Mouse (Mus musculus) layer of hippocampus, adult 6 months (tissue): ENCODE data around the gene Nkx6-1. TPM values are rescaled to one million over a fixed set of nuclear protein-coding genes. Genes with fewer than 3 reads are reported as not detected.

Source experiments
- long read RNA-seq, 2 experiments: library from polyadenylated mRNA; unstranded; transcript quantifications; one replicate each; pipeline ENCODE4 v2.0.0; 2019 to 2020
- polyA plus RNA-seq: library from polyadenylated mRNA; unstranded; fragments of <200 nt; fragmentation: Nextera tagmentation; gene quantifications from 2 replicates; pipeline ENCODE4 v1.2.3, GENCODE M21; 2021

Nkx6-1 gene
- not detected in 2 replicates for polyA plus RNA-seq
- long read RNA-seq, experiment 1, result 0 reads
- long read RNA-seq, experiment 2, result 0 reads

DNA sequence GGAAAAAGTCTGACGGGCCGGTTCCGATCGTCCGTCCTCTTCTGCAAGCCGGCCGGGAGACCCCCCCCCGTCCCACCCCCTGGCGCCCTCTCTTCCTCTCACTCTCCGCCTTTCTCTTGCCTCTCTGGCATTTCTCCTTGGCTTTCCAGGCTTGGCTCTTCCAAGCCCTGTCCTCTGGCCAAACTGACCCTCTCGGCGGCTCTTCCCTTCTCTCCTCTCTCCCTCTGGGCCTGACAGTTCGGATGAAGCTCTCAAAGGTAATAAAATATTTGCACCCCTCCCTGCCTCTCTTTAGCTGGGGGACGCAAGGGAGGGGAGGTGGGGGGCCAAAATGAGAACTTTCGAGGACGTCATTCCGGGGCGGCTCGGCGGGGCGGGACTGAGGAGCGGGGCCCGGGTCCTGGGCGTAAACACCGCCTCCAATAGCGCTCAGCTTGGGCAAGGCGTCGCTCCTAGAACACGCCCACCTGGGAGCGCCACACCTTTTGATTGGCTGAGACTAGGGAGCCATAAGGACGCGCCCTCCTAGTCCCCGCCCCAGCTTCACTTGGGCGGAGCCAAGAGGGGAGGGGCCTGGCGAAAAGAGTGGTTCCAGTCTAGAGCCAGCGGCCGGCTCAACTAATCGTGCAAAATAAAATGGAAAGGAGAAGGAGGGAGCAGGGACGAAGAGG is at the start of gene Nkx6-1:
Gene Nkx6-1 (minus strand): TSS at position 52 of the 671 bp plus-strand sequence.

Other genes with a start within 250 kb of the Nkx6-1 start
- 6.4 TPM in 2 replicates for gene Cds1, start 100.1 kb upstream of the Nkx6-1 start, polyA plus RNA-seq